Mouse (Mus musculus) adipose tissue, adult 10 weeks (tissue): ENCODE data around the gene Adrb1. TPM values are rescaled to one million over a fixed set of nuclear protein-coding genes. Genes with fewer than 3 reads are reported as not detected.

Experiments used
- polyA plus RNA-seq: library from polyadenylated mRNA; stranded (reverse); fragments of 350-450 nt; fragmentation: Illumina TruSeq; extraction: RNeasy Lipid Tissue Mini Kit (QIAGEN cat#74804); gene quantifications from one replicate; pipeline ENCODE4 v1.2.3, GENCODE M21; 2014; ENCODE audit warnings: low read depth, low replicate concordance

The Adrb1 gene
- 1.2 TPM for polyA plus RNA-seq

GRCm38 (mm10) chr19:56721387-56722211 lies at the start of gene Adrb1:
Adrb1 (plus strand) TSS chr19:56722199.

Other genes with a start within 250 kb of the Adrb1 start
- gene Dclre1a, start 174.0 kb upstream of the Adrb1 start, polyA plus RNA-seq: 10.9 TPM
- gene Nhlrc2, start 173.9 kb upstream of the Adrb1 start, polyA plus RNA-seq: 10.7 TPM
- gene Ccdc186, start 100.0 kb downstream of the Adrb1 start, polyA plus RNA-seq: 19.4 TPM
- 1.6 TPM for gene Tdrd1, start 104.0 kb downstream of the Adrb1 start, polyA plus RNA-seq
- 11.7 TPM for gene Vwa2, start 152.1 kb downstream of the Adrb1 start, polyA plus RNA-seq